Mouse (Mus musculus): ENCODE results near the gene Zfp445. TPM values are rescaled to one million over a fixed set of nuclear protein-coding genes. Genes with fewer than 3 reads are reported as not detected.

Gene Zfp445
- total and polyA plus RNA-seq, 3 experiments = 25.4 to 61.5 (median 45.5) TPM

DNA sequence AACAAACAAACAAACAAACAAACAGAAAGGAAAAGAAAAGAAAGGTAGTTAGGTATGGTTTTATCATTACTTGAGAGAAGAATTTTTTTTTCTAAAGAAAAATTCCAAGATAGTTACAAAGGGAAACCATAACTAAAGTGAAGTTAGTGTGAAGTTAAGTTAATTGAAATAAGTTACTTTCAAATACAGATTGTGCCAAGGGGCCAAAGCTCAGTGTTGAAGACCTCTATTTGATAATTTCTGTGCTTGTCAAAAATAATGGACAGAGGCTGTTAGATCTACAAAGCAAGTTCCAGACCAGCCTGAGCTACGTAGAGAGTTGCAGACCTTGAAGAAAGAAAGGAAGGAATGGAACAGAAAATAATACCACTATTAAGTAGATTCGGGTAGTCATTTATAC, 58.6 kb downstream of the Zfp445 start:
- H3K79me2 ChIP-seq (ENCODE audit: control insufficient read depth, insufficient read depth, low read length, poor library complexity) = peaks cover 2% of the 10 kb centered on the region; the same call in 1 of the 2 replicates
- H3K4me3 ChIP-seq (ENCODE audit: control insufficient read depth in 1 of 2, insufficient read depth in 1 of 2, low read depth in 2 of 2, low read length in 2 of 2) = no peak overlapping the region
- no peaks in the 10 kb centered on the region for H3K9me3 ChIP-seq (replicated peaks; ENCODE audit: insufficient read depth, low read length)
- peaks cover 0 to 13% of the 10 kb centered on the region in 2 experiments; a peak in 1 of 4 replicates for H3K4me1 ChIP-seq (ENCODE audit: control insufficient read depth in 1 of 2, insufficient read depth in 2 of 2, low read length in 2 of 2)
- no peak for DNase-seq (ENCODE audit: low read depth, low spot score)
- no peak overlapping the region for H3K9ac ChIP-seq (ENCODE audit: control insufficient read depth, low read depth, low read length, poor library complexity, severe bottlenecking)
- TF ChIP-seq ETS1 (IDR thresholded peaks at IDR 0.05; ENCODE audit: low read depth, low read length) (no peak), MAX (IDR thresholded peaks at IDR 0.05; ENCODE audit: low read length) (no peak), POLR2AphosphoS2 (IDR thresholded peaks at IDR 0.05; ENCODE audit: low read length) (no peak), E2F4 (IDR thresholded peaks at IDR 0.05; ENCODE audit: borderline replicate concordance, low read depth, low read length) (no peak), POLR2A (IDR thresholded peaks at IDR 0.05; ENCODE audit: control insufficient read depth in 1 of 2, insufficient read depth in 1 of 2, low read depth in 1 of 2, low read length in 2 of 2, poor library complexity in 1 of 2) (no peak), NRF1 (IDR thresholded peaks at IDR 0.05; ENCODE audit: insufficient read depth, low read depth, low read length, poor library complexity, severe bottlenecking) (no peak), ZC3H11A (IDR thresholded peaks at IDR 0.05; ENCODE audit: low read depth, low read length) (no peak), USF1 (IDR thresholded peaks at IDR 0.05; ENCODE audit: low read depth, low read length) (no peak), MEF2A (IDR thresholded peaks at IDR 0.05; ENCODE audit: extremely low read depth, insufficient replicate concordance, low read depth, low read length, poor library complexity, severe bottlenecking) (no peak), JUND (IDR thresholded peaks at IDR 0.05; ENCODE audit: low read depth, low read length) (no peak), ZNF384 (IDR thresholded peaks at IDR 0.05; ENCODE audit: low read depth, low read length) (no peak), UBTF (IDR thresholded peaks at IDR 0.05; ENCODE audit: borderline replicate concordance, insufficient read depth, low read depth, low read length) (no peak)
- H3K27me3 ChIP-seq (ENCODE audit: control insufficient read depth in 1 of 2, insufficient read depth in 2 of 2, low read length in 2 of 2) = no peaks in the 10 kb centered on the region
- H3K27ac ChIP-seq (ENCODE audit: control insufficient read depth, low read depth, low read length) = no peak overlapping the region
- peaks cover 0 to 7% of the 10 kb centered on the region in 2 experiments; a peak in 2 of 4 replicates for H3K36me3 ChIP-seq (ENCODE audit: control insufficient read depth in 1 of 2, insufficient read depth in 2 of 2, low read length in 2 of 2)

DNA sequence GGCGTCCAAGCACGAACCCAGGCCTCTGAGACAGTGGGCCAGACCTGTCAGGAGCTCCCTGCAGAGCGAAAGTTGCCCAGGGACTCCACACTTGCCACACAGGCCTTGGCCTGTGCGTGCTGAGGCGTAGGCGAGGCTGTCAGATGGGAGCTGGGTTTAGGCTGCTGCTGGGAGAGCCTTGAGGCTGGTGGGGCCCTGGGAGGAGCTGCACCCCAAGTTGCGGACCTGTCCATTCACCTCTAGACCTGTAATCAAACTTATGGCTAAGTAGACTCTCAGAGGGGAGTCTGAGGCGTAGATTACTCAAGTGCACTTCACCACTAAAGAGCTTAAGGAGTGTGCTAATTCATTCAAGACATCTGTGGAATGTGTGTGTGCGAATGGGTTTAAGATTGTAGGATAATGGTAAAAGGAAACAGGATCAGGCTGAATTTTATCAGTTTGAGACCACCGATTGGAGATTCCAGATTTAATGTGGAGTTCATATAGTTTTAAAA, 59.9 kb downstream of the Zfp445 start:
- DNase-seq (ENCODE audit: low read depth, low spot score) = no peak
- Histone ChIP-seq H3K9ac (ENCODE audit: control insufficient read depth, low read depth, low read length, poor library complexity, severe bottlenecking) (peak overlapping the region; percentile 89), H3K9me3 (replicated peaks; ENCODE audit: insufficient read depth, low read length) (no peaks in the 10 kb centered on the region), H3K4me1 (ENCODE audit: control insufficient read depth in 1 of 2, insufficient read depth in 2 of 2, low read length in 2 of 2) (peaks cover 0 to 13% of the 10 kb centered on the region in 2 experiments; a peak in 1 of 4 replicates), H3K79me2 (ENCODE audit: control insufficient read depth, insufficient read depth, low read length, poor library complexity) (peaks cover 2% of the 10 kb centered on the region; the same call in 1 of the 2 replicates), H3K27me3 (ENCODE audit: control insufficient read depth in 1 of 2, insufficient read depth in 2 of 2, low read length in 2 of 2) (no peaks in the 10 kb centered on the region), H3K27ac (ENCODE audit: control insufficient read depth, low read depth, low read length) (peak overlapping the region; percentile 85), H3K36me3 (ENCODE audit: control insufficient read depth in 1 of 2, insufficient read depth in 2 of 2, low read length in 2 of 2) (peaks cover 0 to 7% of the 10 kb centered on the region in 2 experiments; a peak in 2 of 4 replicates), H3K4me3 (ENCODE audit: control insufficient read depth in 1 of 2, insufficient read depth in 1 of 2, low read depth in 2 of 2, low read length in 2 of 2) (peak overlapping the region; percentile 80 to 87)
- no peak for TF ChIP-seq CTCF (IDR thresholded peaks at IDR 0.05 in 2 of 3, conservative IDR thresholded peaks at IDR 0.05 in 1 of 3; ENCODE audit: control insufficient read depth in 1 of 3, insufficient read depth in 1 of 3, low read depth in 2 of 3, low read length in 3 of 3, poor library complexity in 1 of 3, severe bottlenecking in 1 of 3)
- TF ChIP-seq CHD2 (IDR thresholded peaks at IDR 0.05; ENCODE audit: low read length) = no peak
- TF ChIP-seq MAFK (IDR thresholded peaks at IDR 0.05; ENCODE audit: borderline replicate concordance, low read depth, low read length) = no peak
- no peak for TF ChIP-seq USF1 (IDR thresholded peaks at IDR 0.05; ENCODE audit: low read depth, low read length)
- no peak for TF ChIP-seq CHD1 (IDR thresholded peaks at IDR 0.05; ENCODE audit: low read depth, low read length)
- TF ChIP-seq HCFC1 (IDR thresholded peaks at IDR 0.05; ENCODE audit: low read depth, low read length) = no peak
- TF ChIP-seq MEF2A (IDR thresholded peaks at IDR 0.05; ENCODE audit: extremely low read depth, insufficient replicate concordance, low read depth, low read length, poor library complexity, severe bottlenecking) = no peak
- TF ChIP-seq NRF1 (IDR thresholded peaks at IDR 0.05; ENCODE audit: insufficient read depth, low read depth, low read length, poor library complexity, severe bottlenecking) = no peak
- 0 out of 2 replicates have a peak, but pooled peaks have one; percentile 9 for TF ChIP-seq KAT2A (conservative IDR thresholded peaks at IDR 0.05; ENCODE audit: low read depth, low read length)
- 0 out of 2 replicates have a peak, but pooled peaks have one; percentile 4 for TF ChIP-seq TBP (IDR thresholded peaks at IDR 0.05; ENCODE audit: low read depth, low read length)
- no peak for TF ChIP-seq POLR2AphosphoS2 (IDR thresholded peaks at IDR 0.05; ENCODE audit: low read length)
- TF ChIP-seq RCOR1 (IDR thresholded peaks at IDR 0.05; ENCODE audit: low read depth, low read length) = 0 out of 2 replicates have a peak, but pooled peaks have one; percentile 36
- peak; percentile 28; the same call in 1 of the 2 replicates for TF ChIP-seq SIN3A (IDR thresholded peaks at IDR 0.05; ENCODE audit: low read length)
- TF ChIP-seq ZMIZ1 (IDR thresholded peaks at IDR 0.05; ENCODE audit: low read depth, low read length) = no peak
- TF ChIP-seq ZNF384 (IDR thresholded peaks at IDR 0.05; ENCODE audit: low read depth, low read length) = no peak

Measured in MEL (cell line).